Mouse (Mus musculus): ENCODE results near the gene Fam25c.
"Not testable (repeated sequence)": the region's sequence is repeated elsewhere in the genome, so short reads cannot be mapped to it uniquely, and the experiment has no call there.

Fam25c gene

DNA sequence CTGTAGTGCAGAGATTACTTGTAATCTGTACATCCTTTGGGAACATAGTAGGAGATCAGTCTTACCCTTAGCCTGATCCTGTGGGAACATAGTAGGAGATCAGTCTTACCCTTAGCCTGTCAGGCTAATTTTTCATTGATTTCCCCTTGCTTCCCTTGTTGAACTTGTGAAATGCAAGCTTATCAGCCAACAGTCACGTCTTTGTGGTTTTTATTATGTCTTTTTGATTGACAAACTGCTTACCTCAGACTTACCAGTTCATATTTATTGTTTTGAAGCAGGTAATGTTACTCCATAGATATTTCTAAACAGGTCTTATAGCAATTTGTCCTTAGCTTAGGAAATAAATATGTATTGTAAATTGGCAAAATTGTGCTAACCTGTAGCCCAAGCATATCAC lies 27.6 kb downstream of the Fam25c start:
- DNase-seq (ENCODE audit: low spot score in 2 of 2), result no peak

- no peak for DNase-seq (ENCODE audit: low spot score in 2 of 2)
Observed at GRCm38 (mm10) chr14:34326606-34327005, 28.6 kb downstream of the Fam25c start.

DNA sequence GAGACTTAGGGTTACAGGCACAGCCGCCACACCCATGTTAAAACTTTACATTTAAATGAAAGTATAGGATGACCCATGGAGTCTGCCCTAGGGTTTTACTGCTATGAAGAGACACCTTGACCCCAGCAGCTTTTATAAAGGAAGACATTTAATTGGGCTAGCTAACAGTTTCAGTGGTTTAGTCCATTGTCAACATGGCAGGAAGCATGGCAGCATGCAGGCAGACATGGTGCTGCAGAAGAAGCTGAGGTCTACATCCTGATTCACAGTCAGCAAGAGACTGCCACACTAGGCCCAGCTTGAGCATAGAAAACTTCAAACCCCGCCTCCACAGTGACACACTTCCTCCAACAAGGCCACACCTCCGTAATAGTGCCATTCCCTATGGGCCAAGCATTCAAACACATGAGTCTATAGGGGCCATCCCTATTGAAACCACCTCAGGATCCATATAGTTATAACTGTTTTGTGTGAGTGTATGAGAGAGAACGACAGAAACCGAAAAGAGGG lies 31.6 kb downstream of the Fam25c start:
- DNase-seq (ENCODE audit: low spot score in 2 of 2), result no peak

GRCm38 (mm10) chr14:34318113-34318512 lies 37.1 kb downstream of the Fam25c start:
- DNase-seq (ENCODE audit: low spot score in 2 of 2), result no peak

DNA sequence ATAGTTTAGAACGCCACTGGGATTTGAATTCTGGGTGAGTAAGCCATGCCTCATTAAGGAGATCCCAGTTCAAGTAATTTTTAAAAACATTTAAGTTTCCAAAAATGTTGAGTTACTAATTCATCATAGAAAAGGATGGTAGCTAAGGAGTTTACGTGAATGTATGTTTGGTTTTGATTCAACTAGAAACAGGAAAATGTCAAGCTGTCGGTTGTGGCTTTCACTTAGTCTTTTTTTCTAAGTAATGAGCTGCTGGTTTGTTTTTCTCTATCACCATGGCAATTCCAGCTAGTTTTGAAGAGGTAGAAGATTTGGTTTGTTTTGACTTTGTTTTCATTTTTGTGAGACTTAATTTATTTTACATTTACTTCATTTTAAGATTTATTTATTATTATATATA lies 37.8 kb downstream of the Fam25c start:
- no peak for DNase-seq (ENCODE audit: low spot score in 2 of 2)

- no peak for DNase-seq (ENCODE audit: low spot score in 2 of 2)
Observed at GRCm38 (mm10) chr14:34316346-34316745, 38.9 kb downstream of the Fam25c start.

DNA sequence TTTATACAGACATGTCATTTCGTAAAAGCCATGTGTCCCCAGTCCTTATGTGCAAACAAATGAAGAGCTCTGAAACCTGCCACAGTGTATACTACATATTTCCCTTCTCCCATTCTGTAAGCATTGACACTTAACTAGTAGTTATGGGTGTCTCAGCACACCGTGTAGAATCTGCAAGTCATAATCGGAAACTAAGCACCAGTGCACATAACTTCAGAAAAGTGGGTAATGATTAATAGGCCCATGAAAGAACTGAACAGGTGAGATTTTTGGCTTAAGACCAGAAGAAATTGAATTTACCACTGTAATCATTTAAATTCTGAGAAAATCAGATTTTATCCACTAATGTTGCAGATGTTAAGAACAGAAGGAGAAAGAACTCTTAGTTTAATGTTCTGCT lies 40.4 kb downstream of the Fam25c start:
- no peak for DNase-seq (ENCODE audit: low spot score in 2 of 2)

DNA sequence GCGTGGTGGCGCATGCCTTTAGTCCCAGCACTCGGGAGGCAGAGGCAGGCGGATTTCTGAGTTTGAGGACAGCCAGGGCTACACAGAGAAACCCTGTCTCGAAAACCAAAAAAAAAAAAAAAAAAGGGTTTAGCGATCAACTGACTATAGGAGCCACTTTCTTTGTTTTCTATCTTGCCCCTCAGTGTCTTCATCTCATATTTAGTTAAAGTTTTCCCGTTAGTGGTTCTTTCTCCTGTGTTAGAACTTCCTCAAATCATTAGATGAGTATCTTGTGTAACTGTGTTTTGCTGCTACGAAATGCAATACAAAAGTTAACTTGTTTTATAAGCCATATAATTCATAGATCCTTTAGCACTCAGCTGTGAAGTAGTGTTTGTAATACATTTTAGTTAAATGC lies 40.9 kb downstream of the Fam25c start:
- not testable (repeated sequence) for DNase-seq (ENCODE audit: low spot score in 2 of 2)

- DNase-seq (ENCODE audit: low spot score in 2 of 2), result no peak
Observed at GRCm38 (mm10) chr14:34313612-34314011, 41.6 kb downstream of the Fam25c start.

GRCm38 (mm10) chr14:34312339-34313048 lies 42.7 kb downstream of the Fam25c start:
- no peak for DNase-seq (ENCODE audit: low spot score in 2 of 2)

- DNase-seq (ENCODE audit: low spot score in 2 of 2), result no peak
Observed at GRCm38 (mm10) chr14:34311691-34312090, 43.5 kb downstream of the Fam25c start.

DNA sequence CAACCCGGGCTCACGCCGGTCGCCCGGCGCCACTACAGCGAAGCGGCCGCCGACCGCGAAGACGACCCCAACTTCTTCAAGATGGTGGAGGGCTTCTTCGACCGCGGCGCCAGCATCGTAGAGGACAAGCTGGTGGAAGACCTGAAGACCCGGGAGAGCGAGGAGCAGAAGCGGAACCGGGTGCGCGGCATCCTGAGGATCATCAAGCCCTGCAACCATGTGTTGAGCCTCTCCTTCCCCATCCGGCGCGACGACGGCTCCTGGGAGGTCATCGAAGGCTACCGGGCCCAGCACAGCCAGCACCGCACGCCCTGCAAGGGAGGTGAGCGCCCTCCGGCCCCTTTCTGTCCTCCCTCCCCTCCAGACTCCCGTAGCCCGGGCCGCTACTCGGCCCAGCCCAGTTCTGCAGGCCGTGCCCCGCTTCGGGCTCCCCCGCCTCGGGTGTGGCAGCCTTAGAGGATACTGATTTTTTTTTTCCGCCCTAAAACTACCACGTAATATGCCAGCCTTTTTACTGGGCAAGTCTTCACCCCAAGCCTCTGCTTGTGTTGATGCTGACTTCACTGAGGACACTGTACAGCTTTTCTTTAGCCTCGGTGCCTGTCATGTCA lies 44.1 kb downstream of the Fam25c start:
- peak; percentile 55 to 60 for DNase-seq (ENCODE audit: low spot score in 2 of 2)

- peak; percentile 91 to 94 for DNase-seq (ENCODE audit: low spot score in 2 of 2)
Observed at GRCm38 (mm10) chr14:34310234-34310965, 44.8 kb downstream of the Fam25c start, which contains the start of the genes Shld2 and Glud1. Gene Shld2, minus strand, starts transcription at chr14:34310493. Gene Glud1, plus strand, starts transcription at chr14:34310727.

DNA sequence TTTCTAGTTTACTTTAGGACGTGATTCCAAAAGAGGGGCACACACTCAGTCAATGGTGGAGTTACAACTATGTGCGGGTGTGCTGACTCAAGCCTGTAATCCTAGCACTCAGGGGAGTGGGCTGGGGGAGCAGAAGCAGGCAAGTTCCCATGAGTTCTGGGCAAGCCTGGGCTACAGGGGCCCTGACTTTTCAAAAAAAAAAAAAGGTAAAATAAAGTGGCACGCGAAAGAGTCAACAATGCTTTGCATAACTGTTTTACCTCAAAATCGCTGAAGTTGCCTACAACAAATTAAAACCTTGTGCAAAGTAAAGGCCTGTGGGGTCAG lies 45.4 kb downstream of the Fam25c start:
- DNase-seq (ENCODE audit: low spot score in 2 of 2), result peak in 1 of 2 experiments; percentile 21

DNA sequence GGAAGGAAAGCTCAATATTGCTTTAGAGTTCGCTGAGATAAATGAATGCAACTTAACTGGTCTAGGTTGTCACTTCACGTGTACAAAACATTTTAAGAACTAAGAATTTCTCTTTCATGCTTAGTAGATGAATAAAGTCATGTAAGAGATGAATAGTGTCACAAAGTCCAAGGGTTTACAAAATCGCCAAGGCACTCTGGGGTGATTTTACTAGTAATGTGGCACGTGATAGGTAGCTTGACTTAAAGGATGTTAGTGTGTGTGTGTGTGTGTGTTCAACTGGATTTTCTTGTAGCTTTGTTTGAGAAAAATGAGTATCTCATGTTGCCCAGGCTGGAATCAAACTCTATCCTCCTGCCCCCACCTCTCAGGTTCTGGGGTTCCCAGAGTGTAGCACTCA lies 46.0 kb downstream of the Fam25c start:
- DNase-seq (ENCODE audit: low spot score in 2 of 2), result no peak

GRCm38 (mm10) chr14:34303265-34303680 lies 52.0 kb downstream of the Fam25c start:
- DNase-seq (ENCODE audit: low spot score in 2 of 2), result no peak

DNA sequence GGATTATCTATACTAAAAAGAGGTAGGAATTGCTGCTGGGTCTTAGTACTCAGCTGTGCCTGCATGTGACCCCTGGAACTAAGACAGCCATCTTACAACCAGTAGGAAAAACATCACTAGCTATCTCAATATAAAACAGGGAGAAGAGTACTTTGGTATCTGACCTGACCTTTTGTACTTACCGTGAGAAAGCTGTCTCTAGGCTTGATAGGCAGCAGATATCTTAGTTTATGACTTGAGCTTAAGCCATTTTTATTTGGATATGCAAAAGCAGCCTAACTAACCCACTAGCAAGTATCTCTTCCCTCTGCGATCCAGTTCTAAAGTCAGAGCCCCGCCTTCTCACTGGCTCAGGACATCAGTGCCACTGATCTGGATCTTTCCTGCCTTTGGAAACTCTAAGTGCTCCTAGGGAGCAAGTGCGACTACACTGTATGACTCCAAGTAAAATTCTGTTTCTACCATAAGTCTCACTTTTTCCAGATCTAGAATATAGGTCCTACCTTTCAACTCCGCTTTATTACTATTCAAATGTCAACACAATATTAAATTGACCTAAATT lies 52.5 kb downstream of the Fam25c start:
- DNase-seq (ENCODE audit: low spot score in 2 of 2), result no peak

Measured in spleen, postnatal 10 days (tissue).